Mouse (Mus musculus) cerebellum, postnatal 10 days (tissue): ENCODE measurements at regions not wholly inside any gene's neighbourhood (a gene's known extent, or its start where the extent isn't known, plus 50 kb on each side); places are given as distances from the start of the nearest gene placed in this dataset.

Experiments used
- DNase-seq, 2 experiments: peaks; one replicate each; pipeline ENCODE4 v3.0.0; 2021; ENCODE audit warnings: mixed read lengths in 2 of 2

GRCm38 (mm10) chr9:100194604-100195444 is 291.8 kb downstream of the Il20rb start:
- DNase-seq = peak; percentile 53 to 61

GRCm38 (mm10) chr9:100194158-100194557 is 292.4 kb downstream of the Il20rb start:
- no peak for DNase-seq

GRCm38 (mm10) chr9:100184081-100184480 is 302.5 kb downstream of the Il20rb start:
- DNase-seq = no peak

- DNase-seq = no peak
Measured at GRCm38 (mm10) chr9:100176291-100176690, 300.3 kb upstream of the Sox14 start.

GRCm38 (mm10) chr9:100166256-100166655 is 290.3 kb upstream of the Sox14 start:
- DNase-seq = no peak

GRCm38 (mm10) chr9:100161961-100162360 is 286.0 kb upstream of the Sox14 start:
- DNase-seq = no peak
